Mouse (Mus musculus): ENCODE measurements around the gene Cd2bp2. TPM values are rescaled to one million over a fixed set of nuclear protein-coding genes. Genes with fewer than 3 reads are reported as not detected.
A peak's percentile ranks its signal among the peaks of the same experiment; 100 is the strongest.

The Cd2bp2 gene
- polyA plus RNA-seq, 1 experiment from 2014 or later: 17.4 TPM

DNA sequence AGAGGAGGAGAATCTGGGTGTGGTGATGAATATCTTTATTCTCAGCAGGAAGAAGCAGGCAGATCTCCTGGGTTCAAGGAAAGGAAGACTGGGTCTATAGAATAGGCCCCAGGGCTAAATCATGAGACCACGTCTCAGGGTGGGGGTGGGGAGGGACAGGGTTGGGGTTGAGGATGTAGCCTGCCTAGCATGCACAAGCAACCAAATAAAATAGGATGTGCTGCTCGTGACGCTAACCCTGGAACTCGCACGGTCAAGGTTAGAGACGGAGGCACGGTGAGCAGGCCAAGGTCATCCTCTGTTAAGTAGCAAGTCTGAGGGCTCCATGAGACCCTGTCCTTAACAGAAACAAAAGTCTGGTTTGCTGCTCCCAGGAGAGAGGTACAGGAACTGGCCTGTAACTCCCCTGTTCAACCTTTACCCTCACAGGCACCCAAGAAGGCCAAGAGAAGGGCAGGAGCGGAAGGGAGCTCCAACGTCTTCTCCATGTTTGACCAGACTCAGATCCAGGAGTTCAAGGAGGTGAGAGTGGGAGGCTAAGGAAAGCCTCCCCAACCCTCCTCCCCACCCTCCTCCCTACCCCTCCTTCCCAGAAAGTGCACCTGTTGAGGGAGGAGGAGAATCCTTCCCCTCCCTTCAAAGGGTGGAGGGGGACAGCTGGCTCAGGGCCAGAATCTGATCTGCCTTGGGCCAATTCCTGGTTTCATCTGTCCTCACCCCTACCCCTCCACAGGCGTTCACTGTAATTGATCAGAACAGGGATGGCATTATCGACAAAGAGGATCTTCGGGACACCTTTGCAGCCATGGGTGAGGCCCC, 16.8 kb upstream of the Cd2bp2 start:
- no peak for ATAC-seq (ENCODE audit: low read depth)
- H3K9me3 ChIP-seq (replicated peaks; ENCODE audit: control insufficient read depth, low read length): no peaks in the 10 kb centered on the region
- peaks cover 33% of the 10 kb centered on the region for H3K4me1 ChIP-seq (ENCODE audit: control insufficient read depth, low read depth, low read length)
- H3K4me3 ChIP-seq (ENCODE audit: low read depth, low read length): no peak overlapping the region
- H3K4me2 ChIP-seq (ENCODE audit: low read depth, low read length): no peak overlapping the region
- no peak overlapping the region for H3K9ac ChIP-seq (ENCODE audit: low read depth, low read length)
- WGBS (ENCODE audit: insufficient replicate concordance): 78% methylated on average over 12 of the region's 12 CpGs
- no peak overlapping the region for H3K27ac ChIP-seq (ENCODE audit: low read length)
- H3K36me3 ChIP-seq (ENCODE audit: control insufficient read depth, insufficient read depth): no peaks in the 10 kb centered on the region
- no peaks in the 10 kb centered on the region for H3K27me3 ChIP-seq (ENCODE audit: control insufficient read depth, insufficient read depth, low read depth, low read length)

- Histone ChIP-seq H3K9me3 (replicated peaks; ENCODE audit: control insufficient read depth, low read length) (no peaks in the 10 kb centered on the region), H3K4me2 (ENCODE audit: low read depth, low read length) (no peak overlapping the region), H3K36me3 (ENCODE audit: control insufficient read depth, insufficient read depth) (no peaks in the 10 kb centered on the region), H3K4me1 (ENCODE audit: control insufficient read depth, low read depth, low read length) (peaks cover 29% of the 10 kb centered on the region), H3K27me3 (ENCODE audit: control insufficient read depth, insufficient read depth, low read depth, low read length) (no peaks in the 10 kb centered on the region), H3K9ac (ENCODE audit: low read depth, low read length) (no peak overlapping the region), H3K27ac (ENCODE audit: low read length) (0 out of 2 replicates have a peak overlapping the region, but pooled peaks have one; percentile 13), H3K4me3 (ENCODE audit: low read depth, low read length) (no peak overlapping the region)
- WGBS (ENCODE audit: insufficient replicate concordance): 68% methylated on average over 5 of the region's 5 CpGs
- ATAC-seq (ENCODE audit: low read depth): no peak
Measured at GRCm38 (mm10) chr7:127211014-127211745, 15.3 kb upstream of the Cd2bp2 start.

- H3K4me1 ChIP-seq (ENCODE audit: control insufficient read depth, low read depth, low read length): peaks cover 33% of the 10 kb centered on the region
- H3K36me3 ChIP-seq (ENCODE audit: control insufficient read depth, insufficient read depth): no peaks in the 10 kb centered on the region
- H3K4me3 ChIP-seq (ENCODE audit: low read depth, low read length): no peak overlapping the region
- H3K9me3 ChIP-seq (replicated peaks; ENCODE audit: control insufficient read depth, low read length): no peaks in the 10 kb centered on the region
- H3K9ac ChIP-seq (ENCODE audit: low read depth, low read length): peak overlapping the region; percentile 22; the same call in 1 of the 2 replicates
- no peak for ATAC-seq (ENCODE audit: low read depth)
- H3K27ac ChIP-seq (ENCODE audit: low read length): peak overlapping the region; percentile 99
- H3K4me2 ChIP-seq (ENCODE audit: low read depth, low read length): peak overlapping the region; percentile 69; the same call in 1 of the 2 replicates
- H3K27me3 ChIP-seq (ENCODE audit: control insufficient read depth, insufficient read depth, low read depth, low read length): no peaks in the 10 kb centered on the region
- 80% methylated on average over 4 of the region's 4 CpGs for WGBS (ENCODE audit: insufficient replicate concordance)
Measured at GRCm38 (mm10) chr7:127210266-127210665, 14.4 kb upstream of the Cd2bp2 start.

DNA sequence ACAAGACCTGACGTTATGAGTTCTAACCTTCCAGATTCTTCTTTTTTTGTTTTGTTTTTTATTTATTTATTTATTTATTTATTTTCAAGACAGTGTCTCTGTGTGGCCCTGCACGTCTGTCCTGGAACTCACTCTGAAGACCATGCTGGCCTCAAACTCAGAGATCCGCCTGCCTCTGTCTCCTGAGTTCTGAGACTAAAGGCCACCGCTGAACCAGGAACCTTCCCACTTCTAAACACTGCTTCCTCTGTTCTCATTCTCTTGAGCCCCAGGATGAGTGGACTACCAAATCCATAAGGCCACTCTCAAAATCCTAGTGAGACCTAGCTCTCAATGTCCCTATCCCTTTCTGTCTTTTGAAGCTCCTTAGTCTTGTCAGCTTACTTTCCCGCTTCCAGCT, 14.0 kb upstream of the Cd2bp2 start:
- Histone ChIP-seq H3K4me1 (ENCODE audit: control insufficient read depth, low read depth, low read length) (peaks cover 33% of the 10 kb centered on the region), H3K4me3 (ENCODE audit: low read depth, low read length) (peak overlapping the region; percentile 85)
- 65% methylated on average over 5 of the region's 5 CpGs for WGBS (ENCODE audit: insufficient replicate concordance)

GRCm38 (mm10) chr7:127208553-127209438, 12.9 kb upstream of the Cd2bp2 start, which contains the start of gene Mylpf:
Gene Mylpf (plus strand): TSS chr7:127208890.
- Histone ChIP-seq H3K4me2 (ENCODE audit: low read depth, low read length) (peak within 1 kb of the TSS; percentile 69), H3K9ac (ENCODE audit: low read depth, low read length) (peak within 1 kb of the TSS; percentile 97), H3K27me3 (ENCODE audit: control insufficient read depth, insufficient read depth, low read depth, low read length) (no peaks in the 10 kb centered on the region), H3K27ac (ENCODE audit: low read length) (peak within 1 kb of the TSS; percentile 99), H3K36me3 (ENCODE audit: control insufficient read depth, insufficient read depth) (peaks cover 5% of the 10 kb centered on the region), H3K4me3 (ENCODE audit: low read depth, low read length) (peak within 1 kb of the TSS; percentile 85), H3K9me3 (replicated peaks; ENCODE audit: control insufficient read depth, low read length) (no peaks in the 10 kb centered on the region), H3K4me1 (ENCODE audit: control insufficient read depth, low read depth, low read length) (peaks cover 35% of the 10 kb centered on the region)
- ATAC-seq (ENCODE audit: low read depth): peak; percentile 85
- under 1% methylated on average over 37 of the region's 44 CpGs for WGBS (ENCODE audit: insufficient replicate concordance)

More for the DNA sequence above, 14.0 kb upstream of the Cd2bp2 start:
- no peaks in the 10 kb centered on the region for H3K9me3 ChIP-seq (replicated peaks; ENCODE audit: control insufficient read depth, low read length)
- peak overlapping the region; percentile 97 for H3K9ac ChIP-seq (ENCODE audit: low read depth, low read length)
- H3K27me3 ChIP-seq (ENCODE audit: control insufficient read depth, insufficient read depth, low read depth, low read length): no peaks in the 10 kb centered on the region
- H3K27ac ChIP-seq (ENCODE audit: low read length): peak overlapping the region; percentile 99
- no peak for ATAC-seq (ENCODE audit: low read depth)
- H3K4me2 ChIP-seq (ENCODE audit: low read depth, low read length): peak overlapping the region; percentile 69
- peaks cover 3% of the 10 kb centered on the region; the same call in 1 of the 2 replicates for H3K36me3 ChIP-seq (ENCODE audit: control insufficient read depth, insufficient read depth)

GRCm38 (mm10) chr7:127208295-127208552, 12.4 kb upstream of the Cd2bp2 start, which contains the start of gene Tbc1d10b:
Gene Tbc1d10b (minus strand): TSS chr7:127208468.
- Histone ChIP-seq H3K27me3 (ENCODE audit: control insufficient read depth, insufficient read depth, low read depth, low read length) (no peaks in the 10 kb centered on the region), H3K9ac (ENCODE audit: low read depth, low read length) (peak within 1 kb of the TSS; percentile 97), H3K4me1 (ENCODE audit: control insufficient read depth, low read depth, low read length) (peaks cover 35% of the 10 kb centered on the region), H3K36me3 (ENCODE audit: control insufficient read depth, insufficient read depth) (peaks cover 10% of the 10 kb centered on the region), H3K4me2 (ENCODE audit: low read depth, low read length) (peak within 1 kb of the TSS; percentile 69), H3K9me3 (replicated peaks; ENCODE audit: control insufficient read depth, low read length) (no peaks in the 10 kb centered on the region), H3K27ac (ENCODE audit: low read length) (peak within 1 kb of the TSS; percentile 99), H3K4me3 (ENCODE audit: low read depth, low read length) (peak within 1 kb of the TSS; percentile 85)
- 2% methylated on average over 26 of the region's 44 CpGs for WGBS (ENCODE audit: insufficient replicate concordance)
- peak; percentile 57 for ATAC-seq (ENCODE audit: low read depth)

- Histone ChIP-seq H3K9ac (ENCODE audit: low read depth, low read length) (peak overlapping the region; percentile 97), H3K27me3 (ENCODE audit: control insufficient read depth, insufficient read depth, low read depth, low read length) (no peaks in the 10 kb centered on the region), H3K4me3 (ENCODE audit: low read depth, low read length) (peak overlapping the region; percentile 85), H3K36me3 (ENCODE audit: control insufficient read depth, insufficient read depth) (peaks cover 16% of the 10 kb centered on the region), H3K9me3 (replicated peaks; ENCODE audit: control insufficient read depth, low read length) (no peaks in the 10 kb centered on the region), H3K27ac (ENCODE audit: low read length) (peak overlapping the region; percentile 99), H3K4me2 (ENCODE audit: low read depth, low read length) (peak overlapping the region; percentile 69), H3K4me1 (ENCODE audit: control insufficient read depth, low read depth, low read length) (peaks cover 35% of the 10 kb centered on the region)
- WGBS (ENCODE audit: insufficient replicate concordance): under 1% methylated on average over 53 of the region's 53 CpGs
- ATAC-seq (ENCODE audit: low read depth): no peak
Measured at GRCm38 (mm10) chr7:127207374-127208294, 11.8 kb upstream of the Cd2bp2 start.

- H3K36me3 ChIP-seq (ENCODE audit: control insufficient read depth, insufficient read depth): peaks cover 20% of the 10 kb centered on the region
- WGBS (ENCODE audit: insufficient replicate concordance): 23% methylated on average over 2 of the region's 2 CpGs
- ATAC-seq (ENCODE audit: low read depth): no peak
- H3K4me1 ChIP-seq (ENCODE audit: control insufficient read depth, low read depth, low read length): peaks cover 35% of the 10 kb centered on the region
- H3K4me3 ChIP-seq (ENCODE audit: low read depth, low read length): peak overlapping the region; percentile 85
- peak overlapping the region; percentile 99 for H3K27ac ChIP-seq (ENCODE audit: low read length)
- peak overlapping the region; percentile 69 for H3K4me2 ChIP-seq (ENCODE audit: low read depth, low read length)
- H3K27me3 ChIP-seq (ENCODE audit: control insufficient read depth, insufficient read depth, low read depth, low read length): no peaks in the 10 kb centered on the region
- H3K9me3 ChIP-seq (replicated peaks; ENCODE audit: control insufficient read depth, low read length): no peaks in the 10 kb centered on the region
- H3K9ac ChIP-seq (ENCODE audit: low read depth, low read length): peak overlapping the region; percentile 97
Measured at GRCm38 (mm10) chr7:127206606-127207005, 10.8 kb upstream of the Cd2bp2 start.
